Mouse (Mus musculus) liver, embryonic 12.5 days (tissue): ENCODE results near the gene Vmn1r196. TPM values are rescaled to one million over a fixed set of nuclear protein-coding genes. Genes with fewer than 3 reads are reported as not detected.

Source experiments
- polyA plus RNA-seq: library from polyadenylated mRNA; unstranded; fragments of >200 nt; fragmentation: Nextera tagmentation; extraction: Ambion mirVana; gene quantifications from 2 replicates; pipeline ENCODE4 v1.2.1, GENCODE M21; 2016

The Vmn1r196 gene
- polyA plus RNA-seq, 1 experiment from 2014 or later = not detected

Other genes with a start within 250 kb of the Vmn1r196 start
- gene Hist1h4i, start 248.6 kb upstream of the Vmn1r196 start, polyA plus RNA-seq = 44.1 and 49.4 TPM in 2 replicates
- 24.0 and 28.2 TPM in 2 replicates for gene Hist1h2ag, start 247.0 kb upstream of the Vmn1r196 start, polyA plus RNA-seq
- 14.5 and 17.1 TPM in 2 replicates for gene Hist1h2bj, start 246.7 kb upstream of the Vmn1r196 start, polyA plus RNA-seq
- gene Vmn1r188, start 205.5 kb upstream of the Vmn1r196 start, polyA plus RNA-seq = not detected in 2 replicates
- gene Vmn1r189, start 184.1 kb upstream of the Vmn1r196 start, polyA plus RNA-seq = not detected in 2 replicates
- gene Vmn1r191, start 106.0 kb upstream of the Vmn1r196 start, polyA plus RNA-seq = not detected in 2 replicates
- not detected in 2 replicates for gene Vmn1r192, start 98.8 kb upstream of the Vmn1r196 start, polyA plus RNA-seq
- not detected in 2 replicates for gene Vmn1r193, start 66.8 kb upstream of the Vmn1r196 start, polyA plus RNA-seq
- not detected in 2 replicates for gene Vmn1r194, start 45.7 kb upstream of the Vmn1r196 start, polyA plus RNA-seq
- not detected in 2 replicates for gene Vmn1r195, start 19.4 kb upstream of the Vmn1r196 start, polyA plus RNA-seq
- gene Vmn1r197, start 34.7 kb downstream of the Vmn1r196 start, polyA plus RNA-seq = not detected in 2 replicates
- not detected in 2 replicates for gene Vmn1r198, start 60.4 kb downstream of the Vmn1r196 start, polyA plus RNA-seq
- gene Vmn1r199, start 89.9 kb downstream of the Vmn1r196 start, polyA plus RNA-seq = not detected in 2 replicates
- not detected in 2 replicates for gene Vmn1r200, start 100.5 kb downstream of the Vmn1r196 start, polyA plus RNA-seq
- not detected in 2 replicates for gene Vmn1r201, start 182.0 kb downstream of the Vmn1r196 start, polyA plus RNA-seq
- not detected in 2 replicates for gene Vmn1r202, start 215.5 kb downstream of the Vmn1r196 start, polyA plus RNA-seq
- not detected in 2 replicates for gene Vmn1r203, start 228.2 kb downstream of the Vmn1r196 start, polyA plus RNA-seq